In genomic region chr1:132005466-132005865, GRCm38 (mm10) we compare ENCODE assay signal across 20 mouse cellular contexts. TPM values are rescaled to one million over a fixed set of nuclear protein-coding genes. Genes with fewer than 3 reads are reported as not detected.
DNase-seq lines count a peak whose midpoint lies in the region; ATAC-seq and TF ChIP-seq lines count a peak whose summit lies in the region.
"Had no signal": no experiment of that assay in that cellular context is flagged by ENCODE, and none has a peak within 500 bp of the region (broad histone marks: within the 10 kb centered on the region; RNA-seq: fewer than 3 reads in every experiment).

No protein-coding gene starts in this region.

- no peak for TF ChIP-seq POLR2A in heart, adult 2 months (IDR thresholded peaks at IDR 0.05; ENCODE audit: insufficient read depth, low read depth, low read length)
- no peak for TF ChIP-seq POLR2A in CH12.LX (IDR thresholded peaks at IDR 0.05; ENCODE audit: low read depth, low read length)
- TF ChIP-seq POLR2A in embryonic fibroblast, embryonic 13.5 days (IDR thresholded peaks at IDR 0.05; ENCODE audit: low read depth, low read length): no peak

- H3K27me3 ChIP-seq in heart, adult 2 months (ENCODE audit: control insufficient read depth, insufficient read depth, low read length): no peaks in the 10 kb centered on the region
- H3K27me3 ChIP-seq in heart, embryonic 12.5 days (replicated peaks): no peaks in the 10 kb centered on the region
- no peaks in the 10 kb centered on the region for H3K27me3 ChIP-seq in CH12.LX (replicated peaks)
- H3K27me3 ChIP-seq in kidney, embryonic 15.5 days: no peaks in the 10 kb centered on the region
- H3K27me3 ChIP-seq: hindbrain, embryonic 15.5 days; Patski had no signal

- no peak overlapping the region for H3K9ac ChIP-seq in heart, adult 2 months (ENCODE audit: low read depth, low read length)
- no peak overlapping the region for H3K9ac ChIP-seq in heart, embryonic 12.5 days
- H3K9ac ChIP-seq in CH12.LX (ENCODE audit: insufficient read depth, low read depth): no peak overlapping the region
- H3K9ac ChIP-seq in kidney, embryonic 15.5 days: no peak overlapping the region
- H3K9ac ChIP-seq: hindbrain, embryonic 15.5 days had no signal

- no peak for ATAC-seq in heart, embryonic 12.5 days (ENCODE audit: insufficient number of reproducible peaks, low FRiP score)
- ATAC-seq in kidney, embryonic 15.5 days (replicated peaks; ENCODE audit: low FRiP score): no peak
- ATAC-seq: activated CD4-positive, CD25-positive, alpha-beta regulatory T cell, adult 4 months; CD4-positive, CD25-positive, alpha-beta regulatory T cell, adult 4 months; forebrain, embryonic 16.5 days; intestine, embryonic 16.5 days; Patski had no signal

- no peak overlapping the region for H3K4me3 ChIP-seq in heart, adult 2 months
- H3K4me3 ChIP-seq in heart, embryonic 12.5 days: no peak overlapping the region
- no peak overlapping the region for H3K4me3 ChIP-seq in CH12.LX (replicated peaks in 1 of 3; ENCODE audit: low read depth in 2 of 3, low read length in 2 of 3, poor library complexity in 1 of 3)
- no peak overlapping the region for H3K4me3 ChIP-seq in embryonic fibroblast, embryonic 13.5 days (ENCODE audit: insufficient read depth, low read length)
- H3K4me3 ChIP-seq in kidney, embryonic 15.5 days (replicated peaks): no peak overlapping the region
- H3K4me3 ChIP-seq: embryonic facial prominence, embryonic 10.5 days; erythroblast, embryonic 14.5 days; hindbrain, embryonic 15.5 days had no signal

- TF ChIP-seq RAD21 in CH12.LX (IDR thresholded peaks at IDR 0.05; ENCODE audit: low read depth, low read length): no peak

- peaks cover 14% of the 10 kb centered on the region for H3K36me3 ChIP-seq in heart, adult 2 months (ENCODE audit: control insufficient read depth, insufficient read depth, low read length)
- no peaks in the 10 kb centered on the region for H3K36me3 ChIP-seq in heart, embryonic 12.5 days
- H3K36me3 ChIP-seq in CH12.LX (replicated peaks in 1 of 2; ENCODE audit: control insufficient read depth in 1 of 2, insufficient read depth in 1 of 2, low read length in 1 of 2): no peaks in the 10 kb centered on the region
- H3K36me3 ChIP-seq in kidney, embryonic 15.5 days: no peaks in the 10 kb centered on the region
- H3K36me3 ChIP-seq: embryonic facial prominence, embryonic 10.5 days; hindbrain, embryonic 15.5 days had no signal

- dilution Hi-C loops in CH12.LX (cut with MboI; ENCODE audit: extremely low pct_ligation_motif_present, extremely low pct_unique_long_range_greater_than_20kb, low sequenced_read_pairs): no loop called here

- no peak for DNase-seq in heart, adult 2 months
- DNase-seq in 3T3-L1 (ENCODE audit: low read depth, low spot score): peak; percentile 30
- DNase-seq in CH12.LX (ENCODE audit: extremely low read depth): no peak
- no peak for DNase-seq in thymus, postnatal 14 days
- DNase-seq: B cell, adult 2 months; cerebellum, adult 2 months; gastrocnemius, postnatal 14 days; heart, adult 18-20 months had no signal

- TF ChIP-seq CTCF in heart, adult 2 months (IDR thresholded peaks at IDR 0.05): no peak
- TF ChIP-seq CTCF in CH12.LX (conservative IDR thresholded peaks at IDR 0.05 in 1 of 2, IDR thresholded peaks at IDR 0.05 in 1 of 2; ENCODE audit: low read depth in 2 of 2, low read length in 2 of 2): no peak
- no peak for TF ChIP-seq CTCF in embryonic fibroblast, embryonic 13.5 days (IDR thresholded peaks at IDR 0.05; ENCODE audit: borderline replicate concordance, insufficient read depth, low read length)

- no peak overlapping the region for H3K4me2 ChIP-seq in heart, embryonic 12.5 days
- H3K4me2 ChIP-seq in CH12.LX (ENCODE audit: insufficient read depth, low read depth, poor library complexity, severe bottlenecking): no peak overlapping the region
- no peak overlapping the region for H3K4me2 ChIP-seq in kidney, embryonic 15.5 days
- H3K4me2 ChIP-seq: heart, embryonic 11.5 days; hindbrain, embryonic 15.5 days had no signal

- in situ Hi-C loops in CH12.LX (cut with MboI; ENCODE audit: low pct_ligation_motif_present, low pct_unique_long_range_greater_than_20kb, low sequenced_read_pairs): loop anchor here (5.0 kb wide), 2 partner anchors 37 to 102 kb away; no protein-coding TSS in a partner anchor

- H3K79me2 ChIP-seq in heart, adult 2 months (replicated peaks; ENCODE audit: control insufficient read depth, insufficient read depth, low read length): no peaks in the 10 kb centered on the region; the same call in 1 of the 2 replicates
- H3K79me2 ChIP-seq in CH12.LX (replicated peaks; ENCODE audit: control insufficient read depth, extremely low read depth, insufficient read depth, poor library complexity, severe bottlenecking): peaks cover 20% of the 10 kb centered on the region

- no peaks in the 10 kb centered on the region for H3K9me3 ChIP-seq in heart, embryonic 12.5 days (replicated peaks)
- H3K9me3 ChIP-seq in CH12.LX (replicated peaks; ENCODE audit: low read length): no peaks in the 10 kb centered on the region
- no peaks in the 10 kb centered on the region for H3K9me3 ChIP-seq in kidney, embryonic 15.5 days (replicated peaks)
- H3K9me3 ChIP-seq: embryonic facial prominence, embryonic 10.5 days; hindbrain, embryonic 15.5 days had no signal

- intact Hi-C loops in heart, adult 2 months (cut with DNase I): loop anchor here (10.0 kb wide), 1 partner anchor 319 kb away; no protein-coding TSS in a partner anchor

- peaks cover 18% of the 10 kb centered on the region for H3K4me1 ChIP-seq in heart, adult 2 months (ENCODE audit: control insufficient read depth, insufficient read depth, low read length)
- H3K4me1 ChIP-seq in heart, embryonic 12.5 days (replicated peaks): peaks cover 18% of the 10 kb centered on the region
- H3K4me1 ChIP-seq in CH12.LX (ENCODE audit: control insufficient read depth in 1 of 2, insufficient read depth in 2 of 2): peaks cover 18 to 47% of the 10 kb centered on the region in 2 experiments; a peak in 3 of 4 replicates
- H3K4me1 ChIP-seq in embryonic fibroblast, embryonic 13.5 days (ENCODE audit: control insufficient read depth, insufficient read depth, low read length): peaks cover 21% of the 10 kb centered on the region
- H3K4me1 ChIP-seq in kidney, embryonic 15.5 days: peaks cover 25% of the 10 kb centered on the region

- no peak for TF ChIP-seq EP300 in heart, adult 2 months (IDR thresholded peaks at IDR 0.05; ENCODE audit: insufficient read depth, low read depth, low read length)
- no peak for TF ChIP-seq EP300 in CH12.LX (IDR thresholded peaks at IDR 0.05; ENCODE audit: low read length)

- whole genome bisulfite sequencing in heart, adult 2 months: 83% methylated on average over 1 of the region's 1 CpGs
- 79% methylated on average over 1 of the region's 1 CpGs for WGBS in heart, embryonic 12.5 days
- WGBS in kidney, embryonic 15.5 days: 84% methylated on average over 1 of the region's 1 CpGs

- H3K27ac ChIP-seq in heart, adult 2 months: peak overlapping the region; percentile 18; the same call in 1 of the 2 replicates
- H3K27ac ChIP-seq in heart, embryonic 12.5 days (ENCODE audit: poor library complexity, severe bottlenecking): no peak overlapping the region
- H3K27ac ChIP-seq in CH12.LX (ENCODE audit: insufficient read depth, low read depth): peak overlapping the region; percentile 33
- H3K27ac ChIP-seq in embryonic fibroblast, embryonic 13.5 days (ENCODE audit: insufficient read depth, low read length): peak overlapping the region; percentile 83
- no peak overlapping the region for H3K27ac ChIP-seq in kidney, embryonic 15.5 days
- H3K27ac ChIP-seq: embryonic facial prominence, embryonic 10.5 days; hindbrain, embryonic 15.5 days had no signal

TF ChIP-seq in CH12.LX, 34 proteins besides CTCF, POLR2A, EP300 and RAD21:
- TF ChIP-seq MAX (IDR thresholded peaks at IDR 0.05; ENCODE audit: low read length) (no peak), NRF1 (IDR thresholded peaks at IDR 0.05; ENCODE audit: low read depth, low read length) (no peak), JUND (conservative IDR thresholded peaks at IDR 0.05; ENCODE audit: low read depth, low read length) (no peak), ZKSCAN1 (IDR thresholded peaks at IDR 0.05; ENCODE audit: borderline replicate concordance, low read depth, low read length) (no peak), RCOR1 (conservative IDR thresholded peaks at IDR 0.05; ENCODE audit: low read depth, low read length) (no peak), KAT2A (IDR thresholded peaks at IDR 0.05; ENCODE audit: insufficient replicate concordance, low read length) (no peak), MXI1 (IDR thresholded peaks at IDR 0.05; ENCODE audit: low read depth, low read length) (no peak), MYC (IDR thresholded peaks at IDR 0.05; ENCODE audit: low read depth, low read length) (no peak), ZC3H11A (IDR thresholded peaks at IDR 0.05; ENCODE audit: low read depth, low read length) (no peak), BHLHE40 (IDR thresholded peaks at IDR 0.05; ENCODE audit: low read depth, low read length) (no peak), HCFC1 (IDR thresholded peaks at IDR 0.05; ENCODE audit: low read depth, low read length) (no peak), POLR2AphosphoS2 (IDR thresholded peaks at IDR 0.05; ENCODE audit: low read depth, low read length) (no peak), ZNF384 (IDR thresholded peaks at IDR 0.05; ENCODE audit: low read depth, low read length) (no peak), USF1 (IDR thresholded peaks at IDR 0.05; ENCODE audit: low read depth, low read length) (no peak)

RNA-seq across cellular contexts. Expression of gene Elk4, which starts 1.9 kb away (rescaled TPM):
- 10 to 100 TPM; 76.5 to 77.4 TPM for total RNA-seq in heart, adult 2 months (2021)
- polyA plus RNA-seq in heart, adult 2 months (2012; rRNA removed): 20.8 and 32.7 TPM in 2 replicates
- 19.9 and 21.0 TPM in 2 replicates for polyA plus RNA-seq in heart, embryonic 12.5 days (2016; fragmentation: Nextera tagmentation; extraction: Ambion mirVana)
- 18.9 and 21.0 TPM in 2 replicates for total RNA-seq in CH12.LX (2012; rRNA removed)
- 12.8 and 16.8 TPM in 2 replicates for total RNA-seq in CH12.LX (2014; rRNA removed)
- polyA plus RNA-seq in CH12.LX (2012; ENCODE audit: insufficient read length, low read depth): 16.1 and 17.4 TPM in 2 replicates
- polyA plus RNA-seq in embryonic fibroblast, embryonic 13.5 days (2011; ENCODE audit: insufficient read length, low read depth, missing spikeins): 90.0 and 109 TPM in 2 replicates
- 24.1 and 25.8 TPM in 2 replicates for polyA plus RNA-seq in kidney, embryonic 15.5 days (2015; fragmentation: Nextera tagmentation; extraction: Ambion mirVana)

RNA-seq across cellular contexts. Expression of gene Slc45a3, which starts 42.7 kb away (rescaled TPM):
- total RNA-seq in heart, adult 2 months (2021): 1 to 10 TPM; 3.8 to 7.0 TPM
- polyA plus RNA-seq in heart, adult 2 months (2012; rRNA removed): 5.5 and 6.4 TPM in 2 replicates
- polyA plus RNA-seq in heart, embryonic 12.5 days (2016; fragmentation: Nextera tagmentation; extraction: Ambion mirVana): 1.7 and 2.0 TPM in 2 replicates
- total RNA-seq in CH12.LX (2012; rRNA removed) (0.47 and 0.55 TPM in 2 replicates), CH12.LX (2014; rRNA removed) (0.11 and 0.16 TPM in 2 replicates)
- polyA plus RNA-seq in CH12.LX (2012; ENCODE audit: insufficient read length, low read depth): 0.15 and 0.20 TPM in 2 replicates
- polyA plus RNA-seq in embryonic fibroblast, embryonic 13.5 days (2011; ENCODE audit: insufficient read length, low read depth, missing spikeins): 0.30 TPM in 1 of 2 replicates, not detected in the other
- 7.9 and 9.1 TPM in 2 replicates for polyA plus RNA-seq in kidney, embryonic 15.5 days (2015; fragmentation: Nextera tagmentation; extraction: Ambion mirVana)
- polyA plus RNA-seq: activated CD4-positive, CD25-positive, alpha-beta regulatory T cell, adult 4 months had no signal

Comparison
In these comparisons a context has a peak if more than half of its experiments do, and no peak if none do; other contexts are left out.
1. H3K27ac ChIP-seq: peak in heart, adult 2 months (single experiment), CH12.LX (single experiment) and embryonic fibroblast, embryonic 13.5 days (single experiment); none in heart, embryonic 12.5 days (single experiment) and kidney, embryonic 15.5 days (single experiment).